Mouse (Mus musculus) layer of hippocampus, adult 6 months (tissue): ENCODE measurements around the gene Fasn. TPM values are rescaled to one million over a fixed set of nuclear protein-coding genes. Genes with fewer than 3 reads are reported as not detected.

Experiments
- long read RNA-seq, 2 experiments: library from polyadenylated mRNA; unstranded; transcript quantifications; one replicate each; pipeline ENCODE4 v2.0.0; 2019 to 2020
- polyA plus RNA-seq: library from polyadenylated mRNA; unstranded; fragments of <200 nt; fragmentation: Nextera tagmentation; gene quantifications from 2 replicates; pipeline ENCODE4 v1.2.3, GENCODE M21; 2021

Fasn gene
- polyA plus RNA-seq = 45.4 and 45.9 TPM in 2 replicates
- long read RNA-seq, experiment 1, transcript Fasn-203 (2 exons, 976 nt) = major isoform, 7 of 90 reads
- long read RNA-seq, experiment 1, partial matches to known transcripts = 81 of 90 reads
- long read RNA-seq, experiment 1, other reads (novel, unspliced or antisense) = 2 of 90 reads
- long read RNA-seq, experiment 2, full-length matches to known transcripts = 10 of 205 reads
- long read RNA-seq, experiment 2, partial matches to known transcripts = 187 of 205 reads
- long read RNA-seq, experiment 2, other reads (novel, unspliced or antisense) = 8 of 205 reads

DNA sequence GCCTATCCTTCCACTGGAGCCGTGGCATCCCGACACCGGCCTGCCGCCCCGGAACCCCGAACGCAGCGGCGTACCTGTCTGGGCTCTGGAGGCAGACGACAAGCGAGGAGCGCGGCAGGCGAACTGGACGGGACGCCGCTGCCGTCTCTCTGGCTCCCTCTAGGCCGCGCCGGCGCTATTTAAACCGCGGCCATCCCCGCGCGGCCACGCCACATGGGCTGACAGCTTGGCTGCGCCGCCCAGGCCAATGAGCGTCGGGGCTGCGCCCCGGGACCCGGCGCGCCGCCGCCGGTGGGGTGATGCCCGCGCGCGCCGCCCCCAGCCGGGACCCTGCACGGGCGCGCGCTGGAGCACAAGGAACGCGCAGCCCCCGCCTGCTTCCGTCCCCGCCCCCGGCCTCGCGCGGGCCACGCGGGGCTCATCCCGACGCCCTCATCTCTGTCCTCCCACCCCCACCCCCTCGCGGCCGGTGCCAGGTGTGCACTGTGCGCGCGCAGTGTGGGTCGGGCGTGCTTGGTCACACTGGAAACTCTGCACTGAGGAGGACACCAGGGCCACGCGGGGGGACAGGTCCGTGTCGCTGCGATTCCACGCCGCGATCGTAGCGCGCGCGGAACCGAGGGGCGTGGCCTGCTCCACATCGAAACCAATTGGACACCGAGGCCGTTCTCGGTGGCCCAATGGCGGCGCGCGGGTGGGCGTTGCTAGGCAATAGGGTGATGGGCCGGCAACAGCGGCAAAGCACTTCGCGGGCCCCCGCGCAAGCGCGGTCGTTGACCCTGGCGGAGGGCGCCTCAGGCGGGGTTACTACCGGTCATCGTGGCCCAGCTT is at the start of gene Fasn:
Gene Fasn, minus strand, starts transcription at position 592 of the 831 bp plus-strand sequence.

GRCm38 (mm10) chr11:120795756-120796613 is 28.4 kb downstream of the Fasn start, which contains the start of gene Dus1l:
Gene Dus1l, minus strand, starts transcription at chr11:120796403.

GRCm38 (mm10) chr11:120784064-120784791 is 40.1 kb downstream of the Fasn start, which contains the start of the genes Rfng and Gps1:
Gene Rfng, minus strand, starts transcription at chr11:120784207.
Gene Gps1, plus strand, starts transcription at chr11:120784272.

DNA sequence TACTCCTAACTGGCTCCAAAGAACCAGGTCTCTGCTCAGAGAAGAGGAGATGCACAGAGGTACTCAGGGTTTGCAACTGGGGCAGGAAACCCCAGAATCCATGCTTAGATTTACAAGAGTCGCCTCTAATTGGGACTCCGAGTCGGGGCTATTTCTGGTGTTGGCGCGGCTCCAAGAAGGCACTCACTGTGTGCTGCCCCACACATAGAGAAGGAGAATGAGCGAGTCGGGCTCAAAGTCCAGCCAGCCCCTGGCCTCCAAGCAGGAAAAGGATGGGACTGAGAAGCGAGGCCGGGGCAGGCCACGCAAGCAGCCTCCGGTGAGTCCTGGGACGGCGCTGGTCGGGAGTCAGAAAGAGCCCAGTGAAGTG is 61.7 kb downstream of the Fasn start, which contains the start of gene Hmga1b:
Gene Hmga1b, plus strand, starts transcription at position 123 of the 370 bp plus-strand sequence.

Other genes starting within 250 kb of the Fasn start
- gene Arhgdia, start 242.9 kb downstream of the Fasn start, polyA plus RNA-seq = 199 and 207 TPM in 2 replicates
- 8.1 and 9.0 TPM in 2 replicates for gene Alyref, start 226.2 kb downstream of the Fasn start, polyA plus RNA-seq
- 89.9 and 107 TPM in 2 replicates for gene Anapc11, start 226.1 kb downstream of the Fasn start, polyA plus RNA-seq
- 2.9 and 3.2 TPM in 2 replicates for gene Npb, start 216.1 kb downstream of the Fasn start, polyA plus RNA-seq
- gene Pcyt2, start 206.6 kb downstream of the Fasn start, polyA plus RNA-seq = 107 and 110 TPM in 2 replicates
- 18.0 and 18.2 TPM in 2 replicates for gene Sirt7, start 199.3 kb downstream of the Fasn start, polyA plus RNA-seq
- 12.7 and 13.4 TPM in 2 replicates for gene Mafg, start 190.9 kb downstream of the Fasn start, polyA plus RNA-seq
- gene Pycr1, start 180.8 kb downstream of the Fasn start, polyA plus RNA-seq = 3.6 and 4.8 TPM in 2 replicates
- 3.6 and 4.0 TPM in 2 replicates for gene Myadml2, start 176.4 kb downstream of the Fasn start, polyA plus RNA-seq
- 0.49 and 1.1 TPM in 2 replicates for gene Notum, start 163.4 kb downstream of the Fasn start, polyA plus RNA-seq
- gene Aspscr1, start 151.6 kb downstream of the Fasn start, polyA plus RNA-seq = 44.3 and 52.2 TPM in 2 replicates
- 64.8 and 72.5 TPM in 2 replicates for gene Cenpx, start 110.8 kb downstream of the Fasn start, polyA plus RNA-seq
- 5.4 and 6.0 TPM in 2 replicates for gene Lrrc45, start 110.6 kb downstream of the Fasn start, polyA plus RNA-seq
- gene Rac3, start 103.1 kb downstream of the Fasn start, polyA plus RNA-seq = 40.8 and 52.4 TPM in 2 replicates
- 31.5 TPM in 2 replicates for gene Dcxr, start 97.3 kb downstream of the Fasn start, polyA plus RNA-seq
- gene Cbr2, start 92.4 kb downstream of the Fasn start, polyA plus RNA-seq = 0.85 and 1.5 TPM in 2 replicates
- gene Hmga1b, start 61.8 kb downstream of the Fasn start, polyA plus RNA-seq = 0.48 and 1.6 TPM in 2 replicates
- gene Rfng, start 40.3 kb downstream of the Fasn start, polyA plus RNA-seq = 47.1 and 63.6 TPM in 2 replicates
- 257 and 261 TPM in 2 replicates for gene Gps1, start 40.3 kb downstream of the Fasn start, polyA plus RNA-seq
- 35.9 and 39.6 TPM in 2 replicates for gene Dus1l, start 28.1 kb downstream of the Fasn start, polyA plus RNA-seq
- gene Ccdc57, start 108.3 kb upstream of the Fasn start, polyA plus RNA-seq = 1.2 and 1.5 TPM in 2 replicates
- 1.4 and 2.1 TPM in 2 replicates for gene Slc16a3, start 123.9 kb upstream of the Fasn start, polyA plus RNA-seq
- 30.2 and 34.7 TPM in 2 replicates for gene Csnk1d, start 166.8 kb upstream of the Fasn start, polyA plus RNA-seq
- 0.14 and 0.15 TPM in 2 replicates for gene Cd7, start 214.9 kb upstream of the Fasn start, polyA plus RNA-seq
- gene Sectm1b, start 239.0 kb upstream of the Fasn start, polyA plus RNA-seq = not detected in 2 replicates